Mouse (Mus musculus): ENCODE measurements around the gene Mrpl58.

GRCm38 (mm10) chr11:115408266-115408920 lies 4.8 kb downstream of the Mrpl58 start:
- TF ChIP-seq CTCF (conservative IDR thresholded peaks at IDR 0.05; ENCODE audit: insufficient read depth, insufficient read length, low read depth, low read length) (no peak), POLR2A (IDR thresholded peaks at IDR 0.05; ENCODE audit: low read depth, low read length) (no peak)

Measured in kidney, adult 2 months (tissue).